Mouse (Mus musculus) kidney, adult 11 months (tissue): ENCODE results near the gene Ggcx.
"Not testable (repeated sequence)": the region's sequence is repeated elsewhere in the genome, so short reads cannot be mapped to it uniquely, and the experiment has no call there.

Experiments
- DNase-seq: peaks from one replicate; pipeline ENCODE4 v3.0.0; 2022

The Ggcx gene

GRCm38 (mm10) chr6:72465361-72466157, 51.5 kb downstream of the Ggcx start:
- peak; percentile 91 for DNase-seq

- no peak for DNase-seq
Observed at GRCm38 (mm10) chr6:72466171-72466570, 52.1 kb downstream of the Ggcx start.

- peak; percentile 80 for DNase-seq
Observed at GRCm38 (mm10) chr6:72473264-72474041, 59.3 kb downstream of the Ggcx start.

GRCm38 (mm10) chr6:72475221-72475985, 61.3 kb downstream of the Ggcx start:
- peak; percentile 38 for DNase-seq

- DNase-seq, result no peak
Observed at GRCm38 (mm10) chr6:72476836-72477235, 62.7 kb downstream of the Ggcx start.

GRCm38 (mm10) chr6:72477621-72478020, 63.5 kb downstream of the Ggcx start:
- peak; percentile 78 for DNase-seq

- not testable (repeated sequence) for DNase-seq
Observed at GRCm38 (mm10) chr6:72478691-72479090, 64.6 kb downstream of the Ggcx start.

- no peak for DNase-seq
Observed at GRCm38 (mm10) chr6:72479645-72480421, 65.7 kb downstream of the Ggcx start.

- DNase-seq, result no peak
Observed at GRCm38 (mm10) chr6:72480422-72480702, 66.3 kb downstream of the Ggcx start.
